16 mouse cellular contexts compared by ENCODE assay signal in genomic region chr2:153055270-153055920, GRCm38 (mm10). TPM values are rescaled to one million over a fixed set of nuclear protein-coding genes. Genes with fewer than 3 reads are reported as not detected.
DNase-seq lines count a peak whose midpoint lies in the region; ATAC-seq and TF ChIP-seq lines count a peak whose summit lies in the region.
"Had no signal": no experiment of that assay in that cellular context is flagged by ENCODE, and none has a peak within 500 bp of the region (broad histone marks: within the 10 kb centered on the region; RNA-seq: fewer than 3 reads in every experiment).

No protein-coding gene starts in this region.

- WGBS in kidney, postnatal 0 days: 62% methylated on average over 6 of the region's 6 CpGs
- whole genome bisulfite sequencing in kidney, embryonic 15.5 days: 59% methylated on average over 6 of the region's 6 CpGs

- peaks cover 14% of the 10 kb centered on the region for H3K27me3 ChIP-seq in kidney, postnatal 0 days (ENCODE audit: insufficient read depth, low read length)
- peaks cover 28% of the 10 kb centered on the region for H3K27me3 ChIP-seq in kidney, embryonic 15.5 days

- DNase-seq in CD4-positive, CD25-positive, alpha-beta regulatory T cell, adult 2 months (ENCODE audit: low read depth, low spot score): peak; percentile 10
- DNase-seq in kidney, postnatal 0 days (ENCODE audit: low spot score): no peak
- peak; percentile 28 for DNase-seq in thymus, postnatal 0 days (ENCODE audit: low spot score)
- DNase-seq in thymus, postnatal 36 days: no peak
- DNase-seq in frontal cortex, postnatal 14 days (ENCODE audit: low spot score in 2 of 2): no peak
- DNase-seq: adrenal gland, adult 2 months; heart, postnatal 4 days had no signal

- H3K4me2 ChIP-seq in kidney, postnatal 0 days (ENCODE audit: low read length): no peak overlapping the region
- H3K4me2 ChIP-seq in kidney, embryonic 15.5 days: no peak overlapping the region
- H3K4me2 ChIP-seq: liver, embryonic 15.5 days had no signal

- no peaks in the 10 kb centered on the region for H3K9me3 ChIP-seq in kidney, postnatal 0 days (replicated peaks; ENCODE audit: low read length)
- no peaks in the 10 kb centered on the region for H3K9me3 ChIP-seq in kidney, embryonic 15.5 days (replicated peaks)
- H3K9me3 ChIP-seq: heart, embryonic 10.5 days; liver, embryonic 15.5 days had no signal

- no peak overlapping the region for H3K9ac ChIP-seq in kidney, postnatal 0 days (ENCODE audit: low read depth, low read length)
- H3K9ac ChIP-seq in kidney, embryonic 15.5 days: no peak overlapping the region
- H3K9ac ChIP-seq: liver, embryonic 15.5 days had no signal

- no peak overlapping the region for H3K27ac ChIP-seq in kidney, postnatal 0 days
- H3K27ac ChIP-seq in kidney, embryonic 15.5 days: no peak overlapping the region
- H3K27ac ChIP-seq: heart, embryonic 10.5 days; liver, embryonic 15.5 days had no signal

- no peaks in the 10 kb centered on the region for H3K36me3 ChIP-seq in kidney, postnatal 0 days (ENCODE audit: insufficient read depth, low read length)
- no peaks in the 10 kb centered on the region for H3K36me3 ChIP-seq in kidney, embryonic 15.5 days
- H3K36me3 ChIP-seq: heart, embryonic 10.5 days; liver, embryonic 15.5 days had no signal

- ATAC-seq in CD4-positive, CD25-positive, alpha-beta regulatory T cell, adult 4 months: no peak
- ATAC-seq in kidney, postnatal 0 days (replicated peaks; ENCODE audit: low FRiP score, low read depth): no peak
- no peak for ATAC-seq in kidney, embryonic 15.5 days (replicated peaks; ENCODE audit: low FRiP score)
- ATAC-seq in granulocyte monocyte progenitor cell, adult 5-6 weeks (replicated peaks; ENCODE audit: poor library complexity, severe bottlenecking): no peak
- ATAC-seq: intestine, embryonic 16.5 days had no signal

- H3K4me1 ChIP-seq in kidney, postnatal 0 days (replicated peaks; ENCODE audit: insufficient read depth, low read length): no peaks in the 10 kb centered on the region
- H3K4me1 ChIP-seq in kidney, embryonic 15.5 days: peaks cover 7% of the 10 kb centered on the region
- H3K4me1 ChIP-seq: liver, embryonic 15.5 days had no signal

- TF ChIP-seq CTCF in kidney, postnatal 0 days (IDR thresholded peaks at IDR 0.05; ENCODE audit: low read depth): peak; percentile 39

- H3K4me3 ChIP-seq in kidney, postnatal 0 days (replicated peaks; ENCODE audit: low read depth, low read length): no peak overlapping the region
- no peak overlapping the region for H3K4me3 ChIP-seq in kidney, embryonic 15.5 days (replicated peaks)
- H3K4me3 ChIP-seq: heart, embryonic 10.5 days; liver, embryonic 15.5 days had no signal

RNA-seq across cellular contexts. Expression of gene Ccm2l, which starts 10.4 kb away (rescaled TPM):
- polyA plus RNA-seq in CD4-positive, CD25-positive, alpha-beta regulatory T cell, adult 4 months (2017; shearing (Covaris generic)): not detected
- 3.4 TPM in 2 replicates for polyA plus RNA-seq in kidney, postnatal 0 days (2015; fragmentation: Nextera tagmentation; extraction: Ambion mirVana)
- polyA plus RNA-seq in kidney, embryonic 15.5 days (2015; fragmentation: Nextera tagmentation; extraction: Ambion mirVana): 3.5 and 3.6 TPM in 2 replicates
- polyA plus RNA-seq in thymus, postnatal 0 days (2015; fragmentation: Nextera tagmentation; extraction: Ambion mirVana): 0.33 and 0.77 TPM in 2 replicates
- total RNA-seq in granulocyte monocyte progenitor cell, adult 5-6 weeks (2014; fragmentation: Nextera tagmentation): 7.7 and 11.6 TPM in 2 replicates
- 0.21 and 3.3 TPM in 2 replicates for total RNA-seq in granulocyte monocyte progenitor cell, adult 5-6 weeks (2017)

RNA-seq across cellular contexts. Expression of gene Xkr7, which starts 23.7 kb away (rescaled TPM):
- polyA plus RNA-seq in CD4-positive, CD25-positive, alpha-beta regulatory T cell, adult 4 months (2017; shearing (Covaris generic)): not detected
- not detected in 2 replicates for polyA plus RNA-seq in kidney, postnatal 0 days (2015; fragmentation: Nextera tagmentation; extraction: Ambion mirVana)
- not detected in 2 replicates for polyA plus RNA-seq in kidney, embryonic 15.5 days (2015; fragmentation: Nextera tagmentation; extraction: Ambion mirVana)
- polyA plus RNA-seq in thymus, postnatal 0 days (2015; fragmentation: Nextera tagmentation; extraction: Ambion mirVana): 0.06 TPM in 1 of 2 replicates, not detected in the other
- not detected in 2 replicates for total RNA-seq in granulocyte monocyte progenitor cell, adult 5-6 weeks (2014; fragmentation: Nextera tagmentation)
- total RNA-seq in granulocyte monocyte progenitor cell, adult 5-6 weeks (2017): not detected in 2 replicates
- total RNA-seq: gastrocnemius, adult 18-20 months; heart, postnatal 4 days; megakaryocyte, adult 5-6 weeks had no signal
- polyA plus RNA-seq: heart, embryonic 10.5 days; liver, embryonic 15.5 days; stomach, embryonic 16.5 days had no signal

RNA-seq across cellular contexts. Expression of gene Pdrg1, which starts 40.2 kb away (rescaled TPM):
- 100 to 1,000 TPM; 164 to 215 TPM for polyA plus RNA-seq in CD4-positive, CD25-positive, alpha-beta regulatory T cell, adult 4 months (2017; shearing (Covaris generic))
- 103 and 109 TPM in 2 replicates for polyA plus RNA-seq in kidney, postnatal 0 days (2015; fragmentation: Nextera tagmentation; extraction: Ambion mirVana)
- polyA plus RNA-seq in kidney, embryonic 15.5 days (2015; fragmentation: Nextera tagmentation; extraction: Ambion mirVana): 111 and 112 TPM in 2 replicates
- 166 and 168 TPM in 2 replicates for polyA plus RNA-seq in thymus, postnatal 0 days (2015; fragmentation: Nextera tagmentation; extraction: Ambion mirVana)
- 62.9 and 67.0 TPM in 2 replicates for total RNA-seq in granulocyte monocyte progenitor cell, adult 5-6 weeks (2014; fragmentation: Nextera tagmentation)
- 98.2 and 108 TPM in 2 replicates for total RNA-seq in granulocyte monocyte progenitor cell, adult 5-6 weeks (2017)

RNA-seq across cellular contexts. Expression of gene Hck, which starts 52.9 kb away (rescaled TPM):
- polyA plus RNA-seq in CD4-positive, CD25-positive, alpha-beta regulatory T cell, adult 4 months (2017; shearing (Covaris generic)): under 1 TPM; 0.61 to 0.67 TPM
- polyA plus RNA-seq in kidney, postnatal 0 days (2015; fragmentation: Nextera tagmentation; extraction: Ambion mirVana): 3.6 and 4.3 TPM in 2 replicates
- polyA plus RNA-seq in kidney, embryonic 15.5 days (2015; fragmentation: Nextera tagmentation; extraction: Ambion mirVana): 5.3 and 5.4 TPM in 2 replicates
- 5.8 and 7.3 TPM in 2 replicates for polyA plus RNA-seq in thymus, postnatal 0 days (2015; fragmentation: Nextera tagmentation; extraction: Ambion mirVana)
- 6.4 and 9.5 TPM in 2 replicates for total RNA-seq in granulocyte monocyte progenitor cell, adult 5-6 weeks (2014; fragmentation: Nextera tagmentation)
- 13.1 and 17.5 TPM in 2 replicates for total RNA-seq in granulocyte monocyte progenitor cell, adult 5-6 weeks (2017)

Comparison
In these comparisons a context has a peak if more than half of its experiments do, and no peak if none do; other contexts are left out.
1. DNase-seq: peak in CD4-positive, CD25-positive, alpha-beta regulatory T cell, adult 2 months (single experiment) and thymus, postnatal 0 days (single experiment); none in kidney, postnatal 0 days (single experiment), thymus, postnatal 36 days (0 of 2) and frontal cortex, postnatal 14 days (0 of 2).